Mouse (Mus musculus) heart, adult 2 months (tissue): ENCODE measurements at regions not wholly inside any gene's neighbourhood (a gene's known extent, or its start where the extent isn't known, plus 50 kb on each side); places are given as distances from the start of the nearest gene placed in this dataset.

ENCODE experiments used
- DNase-seq, 2 experiments: peaks; one replicate each; pipeline ENCODE4 v3.0.0; 2021
- H3K27ac ChIP-seq: fragments of 200-600 bp; 2 replicates; pipeline ENCODE4 v1.8.1; 2022
- H3K27me3 ChIP-seq: fragments of 200-500 bp; 2 replicates; pipeline ENCODE4 v1.6.1; 2012; ENCODE audit warnings: mild to moderate bottlenecking, low read length, inconsistent platforms, mixed read lengths; ENCODE audit not compliant: control insufficient read depth, insufficient read depth
- H3K36me3 ChIP-seq: fragments of 200-500 bp; 2 replicates; pipeline ENCODE4 v1.6.1; 2012; ENCODE audit warnings: low read length, inconsistent platforms; ENCODE audit not compliant: control insufficient read depth, insufficient read depth
- H3K4me1 ChIP-seq: fragments of 200-500 bp; 2 replicates; pipeline ENCODE4 v1.6.1; 2011; ENCODE audit warnings: low read length; ENCODE audit not compliant: control insufficient read depth, insufficient read depth
- H3K4me3 ChIP-seq: fragments of 200-600 bp; 2 replicates; pipeline ENCODE4 v1.8.1; 2022
- H3K79me2 ChIP-seq: fragments of 200-500 bp; replicated peaks from 2 replicates; pipeline ENCODE4 v1.6.1; 2012; ENCODE audit warnings: mild to moderate bottlenecking, inconsistent platforms, low read length, moderate library complexity, mixed read lengths; ENCODE audit not compliant: control insufficient read depth, insufficient read depth
- H3K9ac ChIP-seq: fragments of 200-500 bp; 2 replicates; pipeline ENCODE4 v1.6.1; 2012; ENCODE audit warnings: low read depth, mild to moderate bottlenecking, control low read depth, inconsistent platforms, low read length, mixed read lengths
- CTCF ChIP-seq: fragments of 200-600 bp; IDR thresholded peaks from 2 replicates; pipeline ENCODE4 v1.8.1; 2022; ENCODE audit warnings: antibody characterized with exemption, mild to moderate bottlenecking, moderate library complexity
- EP300 ChIP-seq: fragments of 200-500 bp; IDR thresholded peaks from 2 replicates; pipeline ENCODE4 v1.6.1; 2011; ENCODE audit warnings: low read depth, low read length, control low read depth; ENCODE audit not compliant: insufficient read depth
- POLR2A ChIP-seq: fragments of 200-500 bp; IDR thresholded peaks from 2 replicates; pipeline ENCODE4 v1.6.1; 2011; ENCODE audit warnings: mild to moderate bottlenecking, low read depth, low read length, control low read depth; ENCODE audit not compliant: insufficient read depth
- WGBS: fragments of 180-500 bp; shearing (Covaris S2); methylation state at CpG from one replicate; pipeline ENCODE4 v1.1.7; 2018; 5-methylcytosine and 5-hydroxymethylcytosine counted together
- intact Hi-C: fragments of 180-260 bp; cut with DNase I; formaldehyde crosslinking; loops from one replicate; pipeline ENCODE4 v1.15.1; 2025

- H3K27ac ChIP-seq, result no peak overlapping the region
- H3K27me3 ChIP-seq, result no peaks in the 10 kb centered on the region
- H3K79me2 ChIP-seq, result no peaks in the 10 kb centered on the region
- no peak overlapping the region for H3K4me3 ChIP-seq
- no peaks in the 10 kb centered on the region for H3K36me3 ChIP-seq
- no peak for DNase-seq
- no peak overlapping the region for H3K9ac ChIP-seq
- 37% methylated on average over 9 of the region's 9 CpGs for WGBS
- H3K4me1 ChIP-seq, result no peaks in the 10 kb centered on the region
- TF ChIP-seq EP300 (no peak), POLR2A (no peak), CTCF (no peak)
- intact Hi-C loops, result no loop called here
Measured at GRCm38 (mm10) chr2:48063436-48063835, 750.5 kb upstream of the Acvr2a start.

DNA sequence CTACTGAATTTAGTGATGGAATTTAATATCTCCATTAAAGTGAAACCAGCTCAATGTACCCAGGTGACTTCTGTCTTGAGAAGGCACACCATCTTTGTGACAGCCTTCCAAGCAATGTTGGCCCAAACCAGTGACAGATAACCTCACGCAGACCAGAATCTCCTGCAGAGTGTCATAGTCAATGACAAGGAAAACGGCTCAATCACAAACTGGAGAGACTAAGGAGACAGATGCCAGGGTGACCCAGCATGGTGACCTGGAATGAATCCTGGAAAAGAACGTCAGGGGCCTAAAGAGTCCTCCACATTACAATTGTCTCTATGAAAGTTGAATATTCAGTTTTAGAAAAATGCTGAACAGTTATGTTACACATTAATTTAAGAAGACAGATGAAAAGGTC, 748.7 kb upstream of the Acvr2a start:
- no peak for TF ChIP-seq POLR2A
- no peak for TF ChIP-seq EP300
- TF ChIP-seq CTCF, result no peak
- H3K36me3 ChIP-seq, result no peaks in the 10 kb centered on the region
- no peaks in the 10 kb centered on the region for H3K27me3 ChIP-seq
- no peak for DNase-seq
- no peak overlapping the region for H3K27ac ChIP-seq
- H3K4me1 ChIP-seq, result no peaks in the 10 kb centered on the region
- 49% methylated on average over 3 of the region's 3 CpGs for WGBS
- H3K79me2 ChIP-seq, result no peaks in the 10 kb centered on the region
- H3K9ac ChIP-seq, result no peak overlapping the region
- no peak overlapping the region for H3K4me3 ChIP-seq
- intact Hi-C loops, result no loop called here

GRCm38 (mm10) chr2:48082120-48082799, 731.6 kb upstream of the Acvr2a start:
- no peak for DNase-seq

GRCm38 (mm10) chr2:48098287-48098686, 715.6 kb upstream of the Acvr2a start:
- 74% methylated on average over 1 of the region's 1 CpGs for WGBS
- no peak for TF ChIP-seq CTCF

More at GRCm38 (mm10) chr2:48082120-48082799, 731.6 kb upstream of the Acvr2a start:
- H3K79me2 ChIP-seq, result no peaks in the 10 kb centered on the region
- no peaks in the 10 kb centered on the region for H3K27me3 ChIP-seq
- no peak overlapping the region for H3K4me3 ChIP-seq
- TF ChIP-seq CTCF, result no peak
- intact Hi-C loops, result no loop called here
- no peaks in the 10 kb centered on the region for H3K4me1 ChIP-seq
- WGBS, result 71% methylated on average over 3 of the region's 3 CpGs
- H3K27ac ChIP-seq, result no peak overlapping the region
- no peak overlapping the region for H3K9ac ChIP-seq
- no peaks in the 10 kb centered on the region for H3K36me3 ChIP-seq

GRCm38 (mm10) chr2:48098931-48099531, 714.9 kb upstream of the Acvr2a start:
- intact Hi-C loops, result no loop called here
- no peaks in the 10 kb centered on the region for H3K36me3 ChIP-seq
- TF ChIP-seq POLR2A (no peak), CTCF (no peak), EP300 (no peak)
- no peak overlapping the region for H3K4me3 ChIP-seq
- WGBS, result 59% methylated on average over 8 of the region's 8 CpGs
- H3K4me1 ChIP-seq, result no peaks in the 10 kb centered on the region
- no peak overlapping the region for H3K27ac ChIP-seq
- no peak for DNase-seq
- H3K27me3 ChIP-seq, result no peaks in the 10 kb centered on the region
- H3K79me2 ChIP-seq, result no peaks in the 10 kb centered on the region
- no peak overlapping the region for H3K9ac ChIP-seq

More at GRCm38 (mm10) chr2:48098287-48098686, 715.6 kb upstream of the Acvr2a start:
- Histone ChIP-seq H3K4me1 (no peaks in the 10 kb centered on the region), H3K9ac (no peak overlapping the region), H3K27ac (no peak overlapping the region), H3K27me3 (no peaks in the 10 kb centered on the region), H3K79me2 (no peaks in the 10 kb centered on the region), H3K4me3 (no peak overlapping the region), H3K36me3 (no peaks in the 10 kb centered on the region)
- no peak for DNase-seq
- intact Hi-C loops, result no loop called here

GRCm38 (mm10) chr2:48123662-48124061, 690.2 kb upstream of the Acvr2a start:
- H3K4me1 ChIP-seq, result no peaks in the 10 kb centered on the region
- H3K27ac ChIP-seq, result no peak overlapping the region
- WGBS, result 68% methylated on average over 7 of the region's 7 CpGs
- no peaks in the 10 kb centered on the region for H3K27me3 ChIP-seq
- TF ChIP-seq EP300 (no peak), CTCF (no peak), POLR2A (no peak)
- H3K79me2 ChIP-seq, result no peaks in the 10 kb centered on the region
- no peak overlapping the region for H3K9ac ChIP-seq
- H3K36me3 ChIP-seq, result no peaks in the 10 kb centered on the region
- no peak for DNase-seq
- no peak overlapping the region for H3K4me3 ChIP-seq
- intact Hi-C loops, result no loop called here
